Mouse (Mus musculus) liver, embryonic 12.5 days (tissue): ENCODE results near the gene Plcb3. TPM values are rescaled to one million over a fixed set of nuclear protein-coding genes. Genes with fewer than 3 reads are reported as not detected.

Experiments used
- ATAC-seq: fragments of 200-750 bp; cut with Nextera tagmentation; 2 replicates; pipeline ENCODE4 v1.8.0; 2017; ENCODE audit warnings: moderate number of reproducible peaks, mild to moderate bottlenecking, moderate library complexity
- H3K27ac ChIP-seq: fragments of 300-500 bp; sonication (generic); 2 replicates; pipeline ENCODE4 v1.5.1; 2016; ENCODE audit warnings: mild to moderate bottlenecking
- H3K27me3 ChIP-seq: fragments of 300-500 bp; sonication (generic); replicated peaks from 2 replicates; pipeline ENCODE4 v1.6.1; 2016; ENCODE audit warnings: mild to moderate bottlenecking, moderate library complexity
- H3K36me3 ChIP-seq: fragments of 300-500 bp; sonication (generic); 2 replicates; pipeline ENCODE4 v1.6.1; 2016; ENCODE audit warnings: mild to moderate bottlenecking, moderate library complexity
- H3K4me1 ChIP-seq: fragments of 300-500 bp; sonication (generic); 2 replicates; pipeline ENCODE4 v1.6.1; 2016
- H3K4me2 ChIP-seq: fragments of 300-500 bp; sonication (generic); 2 replicates; pipeline ENCODE4 v1.6.1; 2016; ENCODE audit warnings: mild to moderate bottlenecking, moderate library complexity
- H3K4me3 ChIP-seq: fragments of 300-500 bp; sonication (generic); 2 replicates; pipeline ENCODE4 v1.5.1; 2016; ENCODE audit warnings: mild to moderate bottlenecking, moderate library complexity
- H3K9ac ChIP-seq: fragments of 300-500 bp; sonication (generic); 2 replicates; pipeline ENCODE4 v1.6.1; 2016; ENCODE audit warnings: mild to moderate bottlenecking, moderate library complexity
- H3K9me3 ChIP-seq: fragments of 300-500 bp; sonication (generic); replicated peaks from 2 replicates; pipeline ENCODE4 v1.6.1; 2016; ENCODE audit warnings: mild to moderate bottlenecking, moderate library complexity
- WGBS: fragments of 180-500 bp; shearing (Covaris S2); methylation state at CpG from one replicate; pipeline ENCODE4 v1.1.7; 2016; ENCODE audit not compliant: insufficient replicate concordance; 5-methylcytosine and 5-hydroxymethylcytosine counted together
- polyA plus RNA-seq: library from polyadenylated mRNA; unstranded; fragments of >200 nt; fragmentation: Nextera tagmentation; extraction: Ambion mirVana; gene quantifications from 2 replicates; pipeline ENCODE4 v1.2.1, GENCODE M21; 2016

Plcb3 gene
- polyA plus RNA-seq, 1 experiment from 2014 or later = 13.6 TPM

DNA sequence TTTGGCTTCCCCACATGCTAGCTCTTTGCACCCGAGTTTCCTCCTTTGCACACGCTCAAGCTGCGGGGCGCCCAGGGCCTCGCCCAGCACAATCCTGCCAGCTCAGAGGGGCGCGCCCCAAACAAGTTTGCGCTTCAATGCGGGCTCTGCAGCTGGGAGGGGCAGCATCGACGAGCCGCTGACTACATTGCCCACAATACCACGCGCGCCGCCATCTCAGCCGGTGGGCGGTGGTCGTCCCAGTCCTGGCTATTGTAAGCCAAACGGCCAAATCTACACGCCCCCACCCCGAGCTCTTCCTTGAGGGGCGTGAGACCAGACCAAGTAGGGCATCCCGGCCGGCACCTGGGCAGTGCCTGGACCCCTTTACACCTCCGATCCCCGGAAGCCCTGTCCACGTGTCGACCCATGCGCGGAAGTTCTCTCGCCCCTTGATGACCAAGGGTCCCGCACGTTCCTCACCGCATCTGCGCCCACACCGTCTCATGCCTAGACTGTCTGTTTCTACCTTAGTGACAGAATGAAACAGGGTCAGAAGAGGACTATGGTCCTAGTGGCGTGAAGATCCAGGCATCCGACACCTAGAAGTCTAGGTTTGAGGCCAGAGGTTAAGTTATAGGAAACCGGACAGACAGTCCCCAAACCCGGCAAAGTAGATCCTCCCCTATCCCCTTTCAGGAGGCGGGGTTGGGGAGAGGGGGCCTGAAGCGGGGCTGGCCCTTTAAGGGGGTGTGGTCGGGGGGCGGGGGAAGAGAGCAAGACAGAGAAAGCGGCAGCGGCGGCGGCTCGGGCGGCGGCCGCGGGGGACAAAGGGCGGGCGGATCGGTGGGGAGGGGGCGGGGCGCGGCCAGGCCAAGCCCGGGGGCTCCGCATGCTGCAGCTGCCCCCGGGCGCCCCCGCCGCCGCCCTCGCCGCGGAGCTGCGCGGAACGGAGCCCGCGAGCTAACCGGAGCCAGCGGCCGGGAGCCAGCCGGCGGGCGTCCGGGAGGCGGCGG lies 1.8 kb downstream of the Plcb3 start, which contains the start of gene Ppp1r14b:
Gene Ppp1r14b (plus strand): TSS at position 758 of the 995 bp plus-strand sequence.
- Histone ChIP-seq H3K4me2 (peak within 1 kb of the TSS; percentile 91), H3K36me3 (peaks cover 28% of the 10 kb centered on the region), H3K27ac (peak within 1 kb of the TSS; percentile 88), H3K27me3 (no peaks in the 10 kb centered on the region), H3K9me3 (no peaks in the 10 kb centered on the region), H3K4me1 (peaks cover 92% of the 10 kb centered on the region), H3K4me3 (peak within 1 kb of the TSS; percentile 75), H3K9ac (peak within 1 kb of the TSS; percentile 82)
- under 1% methylated on average over 66 of the region's 84 CpGs for WGBS
- peak; percentile 74 for ATAC-seq

DNA sequence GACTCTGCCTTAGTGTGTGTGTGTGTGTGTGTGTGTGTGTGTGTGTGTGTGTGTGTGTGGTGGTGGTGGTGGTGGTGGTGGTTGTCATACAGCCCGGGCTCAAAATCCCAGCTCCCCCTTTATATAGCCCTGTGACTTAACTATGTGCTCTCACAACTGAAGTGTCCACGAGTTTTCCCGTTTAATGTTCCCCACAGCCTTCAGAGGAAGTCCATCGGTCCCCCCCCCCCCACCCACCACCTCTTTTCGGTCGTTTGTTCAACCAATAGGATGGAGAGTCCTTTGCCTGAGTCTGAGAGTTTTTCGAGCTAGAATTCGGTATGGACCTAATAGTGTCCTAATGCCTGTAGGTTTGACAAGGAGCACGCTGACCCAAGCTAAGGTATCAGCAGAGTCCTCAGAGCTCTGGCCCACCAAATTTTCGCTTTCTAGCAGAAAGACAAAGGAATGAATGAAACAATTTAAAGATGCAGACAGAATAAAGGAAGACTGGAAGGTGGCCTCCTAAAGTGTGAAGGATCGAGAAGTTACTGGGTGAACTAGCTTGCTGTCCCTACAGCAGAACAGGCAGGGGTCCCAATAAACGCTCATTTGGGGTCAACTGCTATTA lies 2.6 kb downstream of the Plcb3 start:
- peak overlapping the region; percentile 82 for H3K9ac ChIP-seq
- H3K9me3 ChIP-seq = no peaks in the 10 kb centered on the region
- H3K36me3 ChIP-seq = peaks cover 25% of the 10 kb centered on the region
- H3K4me2 ChIP-seq = peak overlapping the region; percentile 91
- H3K27me3 ChIP-seq = no peaks in the 10 kb centered on the region
- peak overlapping the region; percentile 88 for H3K27ac ChIP-seq
- peak overlapping the region; percentile 75 for H3K4me3 ChIP-seq
- WGBS = 30% methylated on average over 11 of the region's 12 CpGs
- ATAC-seq = no peak
- H3K4me1 ChIP-seq = peaks cover 92% of the 10 kb centered on the region

DNA sequence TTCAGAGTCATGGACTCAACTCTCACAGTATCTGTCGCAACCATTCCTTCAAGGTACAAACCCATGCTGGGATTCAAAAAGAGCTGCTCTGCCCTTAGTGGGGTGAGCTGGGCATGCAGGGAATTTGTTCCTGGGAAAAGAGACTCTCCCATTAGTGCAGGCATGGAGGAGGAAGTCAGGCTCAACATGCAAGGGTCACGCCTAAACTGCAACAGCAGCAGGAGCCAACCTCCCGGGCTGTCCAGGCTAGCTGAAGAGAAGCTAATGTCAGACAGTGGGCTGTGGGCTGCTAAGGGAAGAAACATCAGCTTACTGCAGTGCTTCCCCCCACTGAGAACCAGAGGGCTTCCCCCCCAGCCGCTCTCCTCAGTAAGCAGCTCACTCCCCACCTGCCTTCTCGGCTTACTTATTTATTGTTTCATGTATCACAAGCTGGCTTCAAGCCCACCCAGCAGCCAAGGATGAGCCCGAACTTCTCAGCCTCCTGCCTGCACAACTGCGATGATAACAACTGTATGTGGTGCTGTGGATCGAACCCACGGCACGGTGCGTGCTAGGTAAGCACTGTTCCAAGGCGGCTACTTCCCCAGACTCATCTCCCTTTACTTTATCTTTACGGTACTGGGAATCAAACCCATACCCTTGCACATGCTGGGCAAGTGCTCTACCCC lies 3.9 kb downstream of the Plcb3 start:
- WGBS = 75% methylated on average over 13 of the region's 13 CpGs
- Histone ChIP-seq H3K9me3 (no peaks in the 10 kb centered on the region), H3K36me3 (peaks cover 12% of the 10 kb centered on the region), H3K4me2 (no peak overlapping the region), H3K27ac (peak overlapping the region; percentile 46; the same call in 1 of the 2 replicates), H3K9ac (no peak overlapping the region), H3K4me3 (no peak overlapping the region), H3K27me3 (peaks cover 8% of the 10 kb centered on the region; the same call in 1 of the 2 replicates), H3K4me1 (peaks cover 89% of the 10 kb centered on the region)
- ATAC-seq = no peak

DNA sequence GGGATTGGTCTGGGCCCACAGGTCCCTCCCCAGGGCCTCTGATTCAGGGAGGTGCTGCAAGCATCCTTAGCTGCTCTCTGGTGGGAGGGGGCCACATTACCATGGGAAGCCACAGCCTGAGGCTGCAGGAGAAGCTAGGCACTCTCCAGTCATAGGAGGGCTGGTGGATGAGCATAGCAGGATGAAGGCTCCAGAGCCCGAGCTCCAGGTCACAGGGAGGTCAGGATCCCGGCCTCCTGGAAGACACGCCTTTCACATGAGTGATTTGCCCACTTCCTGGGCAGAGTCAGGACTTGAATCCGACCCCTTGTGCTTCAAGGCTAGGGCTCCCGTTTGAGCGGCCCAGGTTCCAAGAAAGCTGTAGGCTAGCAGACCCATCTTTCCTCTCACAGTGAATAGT lies 4.6 kb downstream of the Plcb3 start:
- Histone ChIP-seq H3K4me1 (peaks cover 82% of the 10 kb centered on the region), H3K9me3 (no peaks in the 10 kb centered on the region), H3K4me2 (no peak overlapping the region), H3K27ac (0 out of 2 replicates have a peak overlapping the region, but pooled peaks have one; percentile 46), H3K9ac (no peak overlapping the region), H3K36me3 (peaks cover 6% of the 10 kb centered on the region), H3K27me3 (peaks cover 8% of the 10 kb centered on the region; the same call in 1 of the 2 replicates), H3K4me3 (no peak overlapping the region)
- no peak for ATAC-seq
- WGBS = 51% methylated on average over 6 of the region's 6 CpGs

DNA sequence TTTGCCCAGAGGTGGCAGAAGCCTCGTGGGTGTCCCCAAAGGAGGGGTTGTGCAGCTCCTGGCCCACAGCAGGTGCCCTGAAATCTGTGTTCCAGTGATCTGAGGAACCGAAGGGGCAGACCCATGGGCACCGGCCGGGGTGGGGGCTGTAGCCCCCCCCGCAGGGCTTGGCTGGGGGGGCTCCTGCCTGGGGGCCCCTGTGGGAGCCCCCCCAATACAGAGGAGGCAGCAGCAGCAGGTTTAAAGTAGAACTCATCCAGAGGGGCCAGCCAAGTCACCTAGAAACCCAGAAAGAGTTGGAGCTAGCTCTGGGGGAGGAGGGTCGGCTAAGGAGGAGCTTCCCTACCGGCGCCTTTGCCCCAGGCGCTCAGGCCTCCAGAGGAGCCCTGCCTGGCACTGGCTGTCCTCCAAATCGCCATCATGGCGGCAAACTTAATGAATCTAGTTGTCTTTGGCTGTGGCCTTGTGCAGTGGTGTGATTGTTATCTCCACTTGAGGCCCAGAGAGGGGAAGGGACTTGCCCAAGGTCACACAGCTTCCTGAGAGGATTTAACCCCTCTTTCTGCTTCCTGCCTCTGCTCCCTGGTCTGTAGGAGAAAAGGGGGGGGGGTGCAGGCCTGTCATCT lies 5.7 kb downstream of the Plcb3 start:
- Histone ChIP-seq H3K4me1 (peaks cover 72% of the 10 kb centered on the region), H3K4me3 (peak overlapping the region; percentile 67), H3K27me3 (peaks cover 8% of the 10 kb centered on the region; the same call in 1 of the 2 replicates), H3K36me3 (peaks cover 11% of the 10 kb centered on the region; the same call in 1 of the 2 replicates), H3K4me2 (peak overlapping the region; percentile 96), H3K9me3 (no peaks in the 10 kb centered on the region), H3K27ac (peak overlapping the region; percentile 46; the same call in 1 of the 2 replicates), H3K9ac (peak overlapping the region; percentile 79)
- no peak for ATAC-seq
- WGBS = 21% methylated on average over 11 of the region's 11 CpGs

DNA sequence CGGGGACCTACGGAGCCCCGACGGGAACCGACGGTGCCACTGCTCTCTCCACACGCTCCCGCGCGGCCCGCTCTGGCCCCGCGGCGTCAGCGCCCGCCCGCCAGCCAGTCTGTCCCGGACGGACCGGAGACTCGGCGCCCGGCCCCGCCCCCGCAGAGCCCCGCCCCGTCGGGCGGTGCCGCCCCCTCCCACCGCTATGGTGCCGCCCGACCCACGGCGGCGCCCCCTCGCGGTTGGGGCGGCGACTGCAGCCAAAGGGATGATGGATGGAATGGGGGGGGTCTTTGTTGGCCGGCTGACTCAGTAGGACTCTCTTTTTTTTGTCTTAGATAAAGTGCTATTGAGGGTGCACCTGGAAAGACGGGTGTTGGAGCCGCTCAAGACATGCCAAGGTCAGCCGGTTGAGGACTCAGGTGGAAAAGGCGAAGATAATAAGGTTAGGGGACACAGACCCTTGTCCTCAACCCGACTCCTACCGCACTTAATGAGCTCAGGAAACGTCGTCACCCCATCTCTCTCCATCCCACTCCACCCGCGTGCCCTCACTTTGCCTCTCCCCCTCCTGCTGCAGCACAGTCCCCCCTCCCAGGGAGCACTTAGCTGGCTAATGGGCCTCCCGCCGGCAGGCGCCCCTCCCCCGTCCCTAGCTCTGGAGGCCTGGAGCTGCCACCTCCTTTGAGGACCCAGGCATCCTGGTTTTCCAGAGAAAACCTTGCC lies 6.4 kb downstream of the Plcb3 start:
- WGBS = 1% methylated on average over 55 of the region's 55 CpGs

DNA sequence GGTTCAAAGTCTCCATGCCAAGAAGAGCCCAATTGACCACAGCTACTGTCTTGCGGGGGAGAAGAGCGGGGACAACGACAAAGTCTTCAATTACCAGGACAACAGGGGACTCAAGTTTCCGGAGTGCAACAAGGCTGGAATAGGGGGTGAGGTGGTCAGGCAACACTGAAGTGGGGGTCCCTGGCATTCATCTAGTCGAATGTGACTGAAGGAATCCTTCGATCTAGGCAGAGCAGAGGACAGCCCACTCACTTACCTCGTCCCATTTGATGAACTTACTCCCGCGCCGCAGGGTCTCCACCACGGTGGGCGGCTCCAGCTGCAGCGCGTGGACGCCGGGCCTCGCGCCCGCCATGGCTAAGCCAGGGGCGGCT lies 7.0 kb downstream of the Plcb3 start:
- Histone ChIP-seq H3K27me3 (peaks cover 8% of the 10 kb centered on the region; the same call in 1 of the 2 replicates), H3K36me3 (peaks cover 23% of the 10 kb centered on the region), H3K4me3 (peak overlapping the region; percentile 67), H3K4me1 (peaks cover 62% of the 10 kb centered on the region), H3K4me2 (peak overlapping the region; percentile 96), H3K9ac (peak overlapping the region; percentile 79), H3K9me3 (no peaks in the 10 kb centered on the region), H3K27ac (0 out of 2 replicates have a peak overlapping the region, but pooled peaks have one; percentile 41)
- no peak for ATAC-seq
- WGBS = under 1% methylated on average over 17 of the region's 20 CpGs

More for the DNA sequence above, 6.4 kb downstream of the Plcb3 start:
- Histone ChIP-seq H3K9me3 (no peaks in the 10 kb centered on the region), H3K9ac (peak overlapping the region; percentile 79), H3K27me3 (peaks cover 8% of the 10 kb centered on the region; the same call in 1 of the 2 replicates), H3K4me3 (peak overlapping the region; percentile 67), H3K36me3 (peaks cover 18% of the 10 kb centered on the region), H3K4me2 (peak overlapping the region; percentile 96), H3K4me1 (peaks cover 67% of the 10 kb centered on the region), H3K27ac (0 out of 2 replicates have a peak overlapping the region, but pooled peaks have one; percentile 41)
- ATAC-seq = peak; percentile 77

DNA sequence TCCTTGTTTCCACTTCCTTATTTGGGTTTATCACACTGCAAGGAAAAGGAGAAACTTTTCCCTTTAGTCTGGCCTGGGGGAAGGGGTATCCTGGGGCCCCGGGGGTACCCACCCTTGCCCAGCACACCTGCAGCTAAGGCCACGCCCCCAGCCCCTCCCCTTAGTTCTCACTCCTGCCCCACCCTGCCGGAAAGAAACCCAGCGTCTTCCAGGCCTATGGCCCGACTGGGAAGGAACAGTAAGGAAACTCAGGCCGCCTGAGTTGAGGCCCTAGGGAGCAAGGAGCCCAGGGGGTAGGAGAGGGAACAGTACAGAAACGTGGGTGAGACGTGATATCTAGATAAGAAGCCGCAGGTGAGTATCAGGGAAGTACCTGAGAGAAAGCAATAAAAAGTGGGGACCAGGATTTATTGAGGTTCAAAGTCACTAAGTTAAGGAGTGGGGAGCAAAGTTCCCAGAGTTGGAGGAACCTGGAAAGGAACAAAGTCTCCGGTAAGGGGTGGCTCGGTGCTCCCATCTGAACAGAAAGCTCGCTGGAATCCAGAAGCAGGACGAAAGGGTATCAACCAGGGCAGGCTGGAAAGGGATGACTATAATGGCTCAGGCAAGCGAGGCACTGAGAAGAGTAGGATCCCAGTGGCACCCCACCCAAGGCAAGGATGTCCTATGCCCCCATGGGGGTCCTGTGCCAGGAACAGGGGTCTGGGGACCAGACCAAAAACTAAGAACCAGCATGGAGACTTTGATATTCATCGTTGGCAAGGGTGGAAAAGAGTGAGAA lies 7.6 kb downstream of the Plcb3 start:
- H3K36me3 ChIP-seq = peaks cover 29% of the 10 kb centered on the region
- WGBS = 8% methylated on average over 15 of the region's 15 CpGs
- peaks cover 59% of the 10 kb centered on the region for H3K4me1 ChIP-seq
- ATAC-seq = no peak
- peaks cover 8% of the 10 kb centered on the region; the same call in 1 of the 2 replicates for H3K27me3 ChIP-seq
- peak overlapping the region; percentile 96 for H3K4me2 ChIP-seq
- peak overlapping the region; percentile 79 for H3K9ac ChIP-seq
- H3K4me3 ChIP-seq = peak overlapping the region; percentile 67
- H3K9me3 ChIP-seq = no peaks in the 10 kb centered on the region
- no peak overlapping the region for H3K27ac ChIP-seq

DNA sequence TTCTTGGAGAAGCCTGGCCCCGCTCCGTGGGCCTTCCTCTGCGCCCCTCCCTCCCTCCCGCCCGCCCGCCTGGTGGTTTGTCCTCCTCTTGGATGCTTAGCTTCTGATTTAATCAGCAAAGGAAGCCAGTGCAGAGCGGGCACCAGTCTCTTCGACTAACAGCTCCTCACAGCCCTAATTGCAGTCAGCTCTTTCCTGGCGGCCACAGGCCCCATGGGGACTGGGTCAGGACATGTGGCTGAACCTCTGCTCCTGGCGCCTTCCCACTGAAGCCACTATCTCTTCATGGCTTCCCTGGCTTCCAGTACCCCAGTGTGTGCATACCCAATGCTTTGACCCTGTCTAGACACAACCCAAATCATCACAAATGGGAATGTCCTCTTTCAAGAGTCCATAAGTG lies 19.8 kb downstream of the Plcb3 start:
- Histone ChIP-seq H3K4me1 (peaks cover 21% of the 10 kb centered on the region), H3K9ac (no peak overlapping the region), H3K9me3 (no peaks in the 10 kb centered on the region), H3K4me2 (no peak overlapping the region), H3K4me3 (no peak overlapping the region), H3K36me3 (peaks cover 74% of the 10 kb centered on the region), H3K27me3 (no peaks in the 10 kb centered on the region), H3K27ac (no peak overlapping the region)
- ATAC-seq = no peak
- WGBS = 72% methylated on average over 10 of the region's 10 CpGs

DNA sequence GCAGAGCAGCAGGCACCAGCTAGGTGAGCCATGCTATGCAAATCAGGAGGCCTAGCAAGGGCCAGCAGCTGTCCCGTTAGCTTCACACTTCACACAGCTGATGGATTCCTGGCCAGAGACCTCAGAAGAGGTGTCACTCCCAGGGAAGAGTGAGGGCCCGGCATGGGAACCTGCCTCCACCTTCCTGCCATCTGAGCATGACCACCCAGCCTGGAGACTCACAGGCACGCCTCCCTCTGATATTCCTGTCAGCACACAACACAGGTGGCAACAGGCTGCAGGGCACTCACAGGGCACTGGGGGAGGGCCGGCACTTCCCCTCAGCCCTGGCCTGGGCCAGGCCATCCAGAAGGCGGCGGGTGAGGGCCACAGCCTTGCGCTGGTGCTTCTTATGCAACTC lies 20.8 kb downstream of the Plcb3 start:
- no peaks in the 10 kb centered on the region for H3K27me3 ChIP-seq
- no peak overlapping the region for H3K9ac ChIP-seq
- no peak overlapping the region for H3K4me2 ChIP-seq
- WGBS = 81% methylated on average over 7 of the region's 7 CpGs
- peaks cover 69% of the 10 kb centered on the region for H3K36me3 ChIP-seq
- H3K4me1 ChIP-seq = peaks cover 30% of the 10 kb centered on the region
- H3K27ac ChIP-seq = no peak overlapping the region
- no peaks in the 10 kb centered on the region for H3K9me3 ChIP-seq
- no peak overlapping the region for H3K4me3 ChIP-seq
- no peak for ATAC-seq
